In the genomic region with DNA sequence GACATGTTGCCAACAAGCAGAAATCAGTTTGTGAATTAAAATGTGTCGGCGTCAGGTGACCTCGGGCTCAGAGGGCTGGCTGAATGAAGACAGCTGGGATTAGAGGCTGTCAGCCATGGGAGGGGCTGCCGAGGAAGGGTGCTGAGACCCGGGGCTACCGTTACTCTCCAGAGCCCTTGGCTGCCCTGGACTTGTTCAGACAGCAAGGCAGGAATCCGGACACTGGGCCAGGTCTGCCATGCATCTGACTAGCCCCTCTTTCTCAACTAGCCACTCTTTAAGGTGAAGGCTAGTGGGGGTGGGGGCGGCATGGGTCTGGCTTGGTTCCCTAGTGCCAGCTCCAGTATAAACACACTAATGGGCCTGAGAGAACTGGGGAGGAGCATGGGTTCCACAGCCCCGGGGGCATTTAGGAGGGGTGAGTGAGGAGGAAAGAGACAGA, we compare ENCODE assay signal across 9 mouse cellular contexts. TPM values are rescaled to one million over a fixed set of nuclear protein-coding genes. Genes with fewer than 3 reads are reported as not detected.
DNase-seq lines count a peak whose midpoint lies in the region; ATAC-seq and TF ChIP-seq lines count a peak whose summit lies in the region.
"Had no signal": no experiment of that assay in that cellular context is flagged by ENCODE, and none has a peak within 500 bp of the region (broad histone marks: within the 10 kb centered on the region; RNA-seq: fewer than 3 reads in every experiment).

No protein-coding gene starts in this region.

- TF ChIP-seq CTCF in lung, postnatal 0 days (IDR thresholded peaks at IDR 0.05), result no peak

- no peak overlapping the region for H3K4me3 ChIP-seq in lung, postnatal 0 days (ENCODE audit: low read depth, low read length)
- peak overlapping the region; percentile 23 for H3K4me3 ChIP-seq in forebrain, embryonic 10.5 days
- peak overlapping the region; percentile 17 for H3K4me3 ChIP-seq in kidney, embryonic 15.5 days (replicated peaks)
- H3K4me3 ChIP-seq in neural tube, embryonic 15.5 days (replicated peaks), result no peak overlapping the region

- H3K4me2 ChIP-seq in lung, postnatal 0 days (replicated peaks; ENCODE audit: low read depth, low read length), result peak overlapping the region; percentile 39
- peak overlapping the region; percentile 51 for H3K4me2 ChIP-seq in kidney, embryonic 15.5 days
- H3K4me2 ChIP-seq in neural tube, embryonic 15.5 days, result peak overlapping the region; percentile 42

- no peaks in the 10 kb centered on the region for H3K9me3 ChIP-seq in lung, postnatal 0 days (ENCODE audit: low read length)
- H3K9me3 ChIP-seq in forebrain, embryonic 10.5 days, result no peaks in the 10 kb centered on the region
- H3K9me3 ChIP-seq in kidney, embryonic 15.5 days (replicated peaks), result no peaks in the 10 kb centered on the region
- no peaks in the 10 kb centered on the region for H3K9me3 ChIP-seq in neural tube, embryonic 15.5 days (replicated peaks)

- no peak for DNase-seq in lung, postnatal 0 days (ENCODE audit: low spot score)
- DNase-seq in lung, postnatal 14 days, result no peak
- no peak for DNase-seq in forebrain, embryonic 10.5 days (ENCODE audit: extremely low spot score, low spot score)
- no peak for DNase-seq in left cerebral cortex, adult 8-10 months (ENCODE audit: low spot score in 2 of 2)
- no peak for DNase-seq in adrenal gland, postnatal 25 days
- no peak for DNase-seq in adrenal gland, postnatal 4 days (ENCODE audit: low spot score in 2 of 2)

- no peak overlapping the region for H3K27ac ChIP-seq in lung, postnatal 0 days (ENCODE audit: low read length)
- no peak overlapping the region for H3K27ac ChIP-seq in forebrain, embryonic 10.5 days
- peak overlapping the region; percentile 41; the same call in 1 of the 2 replicates for H3K27ac ChIP-seq in kidney, embryonic 15.5 days
- H3K27ac ChIP-seq in neural tube, embryonic 15.5 days (replicated peaks), result peak overlapping the region; percentile 37; the same call in 1 of the 2 replicates

- ATAC-seq in lung, postnatal 0 days, result peak; percentile 40; the same call in 1 of the 2 replicates
- peak; percentile 76 for ATAC-seq in kidney, embryonic 15.5 days (replicated peaks; ENCODE audit: low FRiP score)
- ATAC-seq in neural tube, embryonic 15.5 days (ENCODE audit: low FRiP score), result peak; percentile 50; the same call in 1 of the 2 replicates
- ATAC-seq: Patski had no signal

- no peaks in the 10 kb centered on the region for H3K36me3 ChIP-seq in lung, postnatal 0 days (ENCODE audit: insufficient read depth, low read length)
- H3K36me3 ChIP-seq in forebrain, embryonic 10.5 days (replicated peaks), result no peaks in the 10 kb centered on the region
- H3K36me3 ChIP-seq in kidney, embryonic 15.5 days, result no peaks in the 10 kb centered on the region
- no peaks in the 10 kb centered on the region for H3K36me3 ChIP-seq in neural tube, embryonic 15.5 days

- no peaks in the 10 kb centered on the region for H3K27me3 ChIP-seq in lung, postnatal 0 days (replicated peaks; ENCODE audit: insufficient read depth, low read length)
- H3K27me3 ChIP-seq in forebrain, embryonic 10.5 days (ENCODE audit: poor library complexity, severe bottlenecking), result peaks cover 15% of the 10 kb centered on the region
- peaks cover 10% of the 10 kb centered on the region; the same call in 1 of the 2 replicates for H3K27me3 ChIP-seq in kidney, embryonic 15.5 days
- no peaks in the 10 kb centered on the region; the same call in 1 of the 2 replicates for H3K27me3 ChIP-seq in neural tube, embryonic 15.5 days (replicated peaks)

- WGBS in lung, postnatal 0 days, result 14% methylated on average over 9 of the region's 9 CpGs
- 23% methylated on average over 9 of the region's 9 CpGs for WGBS in forebrain, embryonic 10.5 days
- WGBS in kidney, embryonic 15.5 days, result 20% methylated on average over 9 of the region's 9 CpGs
- 24% methylated on average over 9 of the region's 9 CpGs for WGBS in neural tube, embryonic 15.5 days

- H3K9ac ChIP-seq in lung, postnatal 0 days (replicated peaks; ENCODE audit: low read depth), result no peak overlapping the region
- no peak overlapping the region for H3K9ac ChIP-seq in kidney, embryonic 15.5 days
- no peak overlapping the region for H3K9ac ChIP-seq in neural tube, embryonic 15.5 days (replicated peaks)

- H3K4me1 ChIP-seq in lung, postnatal 0 days (ENCODE audit: insufficient read depth, low read depth, low read length), result no peaks in the 10 kb centered on the region; the same call in 1 of the 2 replicates
- peaks cover 28% of the 10 kb centered on the region for H3K4me1 ChIP-seq in forebrain, embryonic 10.5 days
- H3K4me1 ChIP-seq in kidney, embryonic 15.5 days, result peaks cover 12% of the 10 kb centered on the region
- H3K4me1 ChIP-seq in neural tube, embryonic 15.5 days, result peaks cover 12% of the 10 kb centered on the region

- TF ChIP-seq EP300 in lung, postnatal 0 days (IDR thresholded peaks at IDR 0.05), result no peak

RNA-seq across cellular contexts. Expression of gene Gosr2, which starts 24.4 kb away (rescaled TPM):
- polyA plus RNA-seq in lung, postnatal 0 days (2015; fragmentation: Nextera tagmentation; extraction: Ambion mirVana), result 78.5 and 87.6 TPM in 2 replicates
- polyA plus RNA-seq in forebrain, embryonic 10.5 days (2016; fragmentation: Nextera tagmentation; extraction: Ambion mirVana), result 99.5 and 100 TPM in 2 replicates
- 80.4 and 83.9 TPM in 2 replicates for polyA plus RNA-seq in kidney, embryonic 15.5 days (2015; fragmentation: Nextera tagmentation; extraction: Ambion mirVana)
- polyA plus RNA-seq in neural tube, embryonic 15.5 days (2015; fragmentation: Nextera tagmentation; extraction: Ambion mirVana), result 80.7 and 84.0 TPM in 2 replicates
- total RNA-seq in left cerebral cortex, adult 8-10 months (2022), result 10 to 100 TPM; 65.0 to 72.7 (median 68.9) TPM
- total RNA-seq in adrenal gland, postnatal 25 days (2021), result 76.0 and 82.7 TPM in 2 replicates
- 10 to 100 TPM; 83.7 to 86.7 TPM for total RNA-seq in adrenal gland, postnatal 4 days (2021)

RNA-seq across cellular contexts. Expression of gene Wnt9b, which starts 27.6 kb away (rescaled TPM):
- polyA plus RNA-seq in lung, postnatal 0 days (2015; fragmentation: Nextera tagmentation; extraction: Ambion mirVana), result 0.08 and 0.11 TPM in 2 replicates
- 0.99 and 1.4 TPM in 2 replicates for polyA plus RNA-seq in forebrain, embryonic 10.5 days (2016; fragmentation: Nextera tagmentation; extraction: Ambion mirVana)
- 7.2 and 7.7 TPM in 2 replicates for polyA plus RNA-seq in kidney, embryonic 15.5 days (2015; fragmentation: Nextera tagmentation; extraction: Ambion mirVana)
- 0.14 and 0.18 TPM in 2 replicates for polyA plus RNA-seq in neural tube, embryonic 15.5 days (2015; fragmentation: Nextera tagmentation; extraction: Ambion mirVana)
- under 1 TPM; 0.14 to 0.39 (median 0.22) TPM for total RNA-seq in left cerebral cortex, adult 8-10 months (2022)
- 0.12 TPM in 1 of 2 replicates, not detected in the other for total RNA-seq in adrenal gland, postnatal 25 days (2021)
- total RNA-seq in adrenal gland, postnatal 4 days (2021), result 1 to 10 TPM in 1 of 2 experiments, under 1 TPM in 1; 0.28 to 1.1 TPM
- polyA plus RNA-seq: Patski had no signal

RNA-seq across cellular contexts. Expression of gene Wnt3, which starts 51.9 kb away (rescaled TPM):
- polyA plus RNA-seq in lung, postnatal 0 days (2015; fragmentation: Nextera tagmentation; extraction: Ambion mirVana), result 0.08 and 0.49 TPM in 2 replicates
- 2.1 and 4.2 TPM in 2 replicates for polyA plus RNA-seq in forebrain, embryonic 10.5 days (2016; fragmentation: Nextera tagmentation; extraction: Ambion mirVana)
- polyA plus RNA-seq in kidney, embryonic 15.5 days (2015; fragmentation: Nextera tagmentation; extraction: Ambion mirVana), result 0.19 and 0.21 TPM in 2 replicates
- 6.7 and 9.0 TPM in 2 replicates for polyA plus RNA-seq in neural tube, embryonic 15.5 days (2015; fragmentation: Nextera tagmentation; extraction: Ambion mirVana)
- 1 to 10 TPM; 1.3 to 2.6 (median 1.9) TPM for total RNA-seq in left cerebral cortex, adult 8-10 months (2022)
- total RNA-seq in adrenal gland, postnatal 25 days (2021), result 0.15 TPM in 1 of 2 replicates, not detected in the other
- total RNA-seq in adrenal gland, postnatal 4 days (2021), result under 1 TPM; 0.11 to 0.42 TPM
- polyA plus RNA-seq: Patski had no signal

Comparison
In these comparisons a context has a peak if more than half of its experiments do, and no peak if none do; other contexts are left out.
1. H3K27ac ChIP-seq: peak in kidney, embryonic 15.5 days (single experiment) and neural tube, embryonic 15.5 days (single experiment); none in lung, postnatal 0 days (single experiment) and forebrain, embryonic 10.5 days (single experiment).
2. H3K4me3 ChIP-seq: peak in forebrain, embryonic 10.5 days (single experiment) and kidney, embryonic 15.5 days (single experiment); none in lung, postnatal 0 days (single experiment) and neural tube, embryonic 15.5 days (single experiment).
3. Peak in every context shown above with its lines, with median percentiles within 50 percentile points of each other: ATAC-seq and H3K4me2 ChIP-seq.